Mouse (Mus musculus): ENCODE measurements around the gene Scgb1b18.
"Not testable (repeated sequence)": the region's sequence is repeated elsewhere in the genome, so short reads cannot be mapped to it uniquely, and the experiment has no call there.

Gene Scgb1b18

GRCm38 (mm10) chr7:33185268-33185667 lies at the start of gene Scgb1b18:
TSS of gene Scgb1b18 (plus strand) at chr7:33185568.
- DNase-seq = not testable (repeated sequence)

- not testable (repeated sequence) for DNase-seq
Measured at GRCm38 (mm10) chr7:33173764-33174163, 11.6 kb upstream of the Scgb1b18 start, which contains the start of gene Scgb2b18. TSS of gene Scgb2b18 (minus strand) at chr7:33173864.

Measured in cerebellum, adult 11-12 months (tissue).